Mouse (Mus musculus): ENCODE data around the gene Eid3.

Gene Eid3

GRCm38 (mm10) chr10:82860929-82861315 is 5.5 kb upstream of the Eid3 start:
- 33% methylated on average over 8 of the region's 8 CpGs for WGBS

- 67% methylated on average over 5 of the region's 5 CpGs for WGBS
Observed at GRCm38 (mm10) chr10:82863106-82863680, 3.2 kb upstream of the Eid3 start.

- WGBS: 82% methylated on average over 7 of the region's 7 CpGs
Observed at GRCm38 (mm10) chr10:82863827-82864226, 2.6 kb upstream of the Eid3 start.

- 78% methylated on average over 18 of the region's 18 CpGs for WGBS
Observed at GRCm38 (mm10) chr10:82866832-82867231, 406 bp downstream of the Eid3 start.

- 87% methylated on average over 6 of the region's 6 CpGs for WGBS
Observed at GRCm38 (mm10) chr10:82868418-82869086, 2.1 kb downstream of the Eid3 start.

- WGBS: 65% methylated on average over 10 of the region's 10 CpGs
Observed at GRCm38 (mm10) chr10:82875446-82875845, 9.0 kb downstream of the Eid3 start.

- 73% methylated on average over 16 of the region's 16 CpGs for WGBS
Observed at GRCm38 (mm10) chr10:82876076-82876796, 9.8 kb downstream of the Eid3 start.

- WGBS: 94% methylated on average over 6 of the region's 6 CpGs
Observed at GRCm38 (mm10) chr10:82887354-82887753, 20.9 kb downstream of the Eid3 start.

GRCm38 (mm10) chr10:82888576-82888975 is 22.1 kb downstream of the Eid3 start:
- WGBS: 90% methylated on average over 8 of the region's 8 CpGs

GRCm38 (mm10) chr10:82889447-82889973 is 23.1 kb downstream of the Eid3 start:
- WGBS: 47% methylated on average over 9 of the region's 9 CpGs

- WGBS: 73% methylated on average over 2 of the region's 2 CpGs
Observed at GRCm38 (mm10) chr10:82890936-82891335, 24.5 kb downstream of the Eid3 start.

- WGBS: 92% methylated on average over 7 of the region's 7 CpGs
Observed at GRCm38 (mm10) chr10:82891427-82891826, 25.0 kb downstream of the Eid3 start.

GRCm38 (mm10) chr10:82892442-82893055 is 26.1 kb downstream of the Eid3 start:
- 87% methylated on average over 9 of the region's 9 CpGs for WGBS

- 48% methylated on average over 18 of the region's 18 CpGs for WGBS
Observed at GRCm38 (mm10) chr10:82893872-82894650, 27.6 kb downstream of the Eid3 start.

- WGBS: 95% methylated on average over 13 of the region's 13 CpGs
Observed at GRCm38 (mm10) chr10:82897936-82898335, 31.5 kb downstream of the Eid3 start.

- WGBS: 52% methylated on average over 7 of the region's 7 CpGs
Observed at GRCm38 (mm10) chr10:82898893-82899292, 32.5 kb downstream of the Eid3 start.

GRCm38 (mm10) chr10:82899810-82900421 is 33.5 kb downstream of the Eid3 start:
- 43% methylated on average over 16 of the region's 16 CpGs for WGBS

GRCm38 (mm10) chr10:82900546-82900945 is 34.1 kb downstream of the Eid3 start:
- 26% methylated on average over 7 of the region's 7 CpGs for WGBS

GRCm38 (mm10) chr10:82901436-82901835 is 35.0 kb downstream of the Eid3 start:
- 17% methylated on average over 7 of the region's 7 CpGs for WGBS

GRCm38 (mm10) chr10:82908526-82908925 is 42.1 kb downstream of the Eid3 start:
- 51% methylated on average over 7 of the region's 7 CpGs for WGBS

- WGBS: 12% methylated on average over 9 of the region's 9 CpGs
Observed at GRCm38 (mm10) chr10:82909382-82909781, 43.0 kb downstream of the Eid3 start.
